Mouse (Mus musculus): Measurements from ENCODE around the gene P2ry6.

Gene P2ry6

GRCm38 (mm10) chr7:100974135-100974903, at the start of gene P2ry6:
TSS of gene P2ry6 (minus strand) at chr7:100974649.
- in situ Hi-C loops (cut with MboI; ENCODE audit: unreplicated experiment in 2 of 2): loop anchor here in 1 of 2 experiments (25.0 kb wide), 1 partner anchor 1113 kb away; the partner anchor contains the start of gene Trpc2

DNA sequence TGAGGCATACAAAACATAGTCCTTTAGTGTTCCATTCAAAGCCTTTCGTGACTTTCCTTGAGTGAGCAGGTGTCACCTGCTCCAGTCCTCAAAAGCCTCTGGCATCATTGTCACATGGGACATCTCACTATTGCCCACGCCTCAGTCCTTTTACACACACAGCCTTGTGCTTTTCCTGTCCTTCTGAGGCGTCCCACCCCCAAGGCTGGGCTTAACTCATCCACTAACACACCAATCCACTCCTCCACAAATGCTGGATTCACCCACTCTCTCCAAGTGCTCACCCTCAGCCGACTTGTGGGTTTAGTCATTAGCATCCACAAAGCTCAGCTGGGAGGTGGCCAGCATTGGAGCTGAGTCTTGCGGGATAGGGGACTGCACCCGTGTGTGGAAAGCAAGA, 43.0 kb upstream of the P2ry6 start:
- in situ Hi-C loops (cut with MboI; ENCODE audit: unreplicated experiment in 2 of 2): loop anchor here in 1 of 2 experiments (25.0 kb wide), 1 partner anchor 1070 kb away; the partner anchor contains the start of gene Trpc2

DNA sequence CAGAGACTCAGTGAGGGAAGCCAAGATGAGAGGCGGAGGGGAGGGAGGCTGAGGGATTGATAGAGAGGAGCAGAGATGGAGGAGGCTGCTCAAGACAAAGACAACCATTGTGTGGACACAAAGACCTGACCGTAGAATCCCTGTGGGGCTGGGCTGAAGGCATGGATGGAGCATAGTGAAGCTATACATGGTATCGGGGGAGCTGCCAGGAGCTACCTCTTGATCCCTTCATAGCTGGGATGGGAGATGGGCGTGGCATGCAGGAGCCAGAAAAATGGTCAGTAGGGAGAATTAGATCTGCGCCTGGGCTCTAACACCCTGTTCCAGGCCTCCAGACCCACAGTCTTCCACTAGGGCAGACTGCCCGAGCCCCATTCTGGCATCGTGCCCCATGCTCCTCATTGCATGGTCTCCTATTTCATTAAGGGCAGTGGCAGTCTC, 42.6 kb upstream of the P2ry6 start:
- in situ Hi-C loops (cut with MboI; ENCODE audit: unreplicated experiment in 2 of 2): loop anchor here in 1 of 2 experiments (25.0 kb wide), 1 partner anchor 1070 kb away; the partner anchor contains the start of gene Trpc2

GRCm38 (mm10) chr7:101014985-101015384, 40.5 kb upstream of the P2ry6 start:
- in situ Hi-C loops (cut with MboI; ENCODE audit: unreplicated experiment in 2 of 2): loop anchor here in 1 of 2 experiments (25.0 kb wide), 1 partner anchor 1072 kb away; the partner anchor contains the start of gene Trpc2

- in situ Hi-C loops (cut with MboI; ENCODE audit: unreplicated experiment in 2 of 2): loop anchor here in 1 of 2 experiments (25.0 kb wide), 1 partner anchor 1073 kb away; the partner anchor contains the start of gene Trpc2
These were observed 39.6 kb upstream of the P2ry6 start for GRCm38 (mm10) chr7:101014041-101014440.

GRCm38 (mm10) chr7:101012541-101012940, 38.1 kb upstream of the P2ry6 start, which contains the start of gene P2ry2:
TSS of gene P2ry2 (minus strand) at chr7:101012866.
- in situ Hi-C loops (cut with MboI; ENCODE audit: unreplicated experiment in 2 of 2): loop anchor here in 1 of 2 experiments (25.0 kb wide), 1 partner anchor 1075 kb away; the partner anchor contains the start of gene Trpc2

DNA sequence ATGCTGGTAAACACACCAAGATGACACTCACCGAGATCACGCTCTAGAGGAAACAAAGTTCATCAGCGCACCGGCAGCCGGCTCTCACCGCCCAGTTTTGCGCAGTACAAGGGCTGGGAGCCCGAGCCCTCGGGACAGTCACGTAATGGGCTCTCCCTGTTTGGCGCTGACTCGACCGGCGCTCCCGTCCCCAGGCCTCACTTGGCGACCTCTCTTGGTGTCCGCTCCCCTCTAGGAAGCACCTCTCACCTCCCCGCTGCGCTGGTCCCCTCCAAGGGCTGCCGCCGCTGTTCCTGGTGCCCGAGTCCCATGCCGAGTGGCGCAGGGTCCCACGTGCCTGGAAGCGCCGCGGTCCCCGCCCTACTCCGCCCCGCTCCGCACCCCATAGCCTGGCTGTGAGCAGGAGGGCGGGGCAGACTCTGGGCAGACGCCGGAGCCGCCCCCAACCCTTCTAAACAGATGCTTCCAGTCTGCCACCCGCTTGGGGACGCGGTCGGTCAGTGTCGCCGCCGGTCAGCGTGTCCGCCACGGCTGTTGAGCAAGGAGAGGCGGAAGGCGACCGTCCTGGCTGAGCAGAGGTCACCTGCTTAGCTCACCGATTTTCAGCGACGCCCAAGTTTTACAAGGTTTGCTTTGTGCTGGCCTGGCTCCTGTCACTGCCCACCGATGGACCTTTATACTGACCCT, 37.4 kb upstream of the P2ry6 start:
- in situ Hi-C loops (cut with MboI; ENCODE audit: unreplicated experiment in 2 of 2): loop anchor here in 1 of 2 experiments (25.0 kb wide), 1 partner anchor 1075 kb away; the partner anchor contains the start of gene Trpc2

- in situ Hi-C loops (cut with MboI; ENCODE audit: unreplicated experiment in 2 of 2): loop anchor here in 1 of 2 experiments (25.0 kb wide), 1 partner anchor 1077 kb away; the partner anchor contains the start of gene Trpc2
These were observed 36.3 kb upstream of the P2ry6 start for GRCm38 (mm10) chr7:101010741-101011140.

GRCm38 (mm10) chr7:101006201-101006600, 31.8 kb upstream of the P2ry6 start:
- in situ Hi-C loops (cut with MboI; ENCODE audit: unreplicated experiment in 2 of 2): loop anchor here in 1 of 2 experiments (25.0 kb wide), 1 partner anchor 1081 kb away; the partner anchor contains the start of gene Trpc2

GRCm38 (mm10) chr7:101005119-101005518, 30.7 kb upstream of the P2ry6 start:
- in situ Hi-C loops (cut with MboI; ENCODE audit: unreplicated experiment in 2 of 2): loop anchor here in 1 of 2 experiments (25.0 kb wide), 1 partner anchor 1082 kb away; the partner anchor contains the start of gene Trpc2

DNA sequence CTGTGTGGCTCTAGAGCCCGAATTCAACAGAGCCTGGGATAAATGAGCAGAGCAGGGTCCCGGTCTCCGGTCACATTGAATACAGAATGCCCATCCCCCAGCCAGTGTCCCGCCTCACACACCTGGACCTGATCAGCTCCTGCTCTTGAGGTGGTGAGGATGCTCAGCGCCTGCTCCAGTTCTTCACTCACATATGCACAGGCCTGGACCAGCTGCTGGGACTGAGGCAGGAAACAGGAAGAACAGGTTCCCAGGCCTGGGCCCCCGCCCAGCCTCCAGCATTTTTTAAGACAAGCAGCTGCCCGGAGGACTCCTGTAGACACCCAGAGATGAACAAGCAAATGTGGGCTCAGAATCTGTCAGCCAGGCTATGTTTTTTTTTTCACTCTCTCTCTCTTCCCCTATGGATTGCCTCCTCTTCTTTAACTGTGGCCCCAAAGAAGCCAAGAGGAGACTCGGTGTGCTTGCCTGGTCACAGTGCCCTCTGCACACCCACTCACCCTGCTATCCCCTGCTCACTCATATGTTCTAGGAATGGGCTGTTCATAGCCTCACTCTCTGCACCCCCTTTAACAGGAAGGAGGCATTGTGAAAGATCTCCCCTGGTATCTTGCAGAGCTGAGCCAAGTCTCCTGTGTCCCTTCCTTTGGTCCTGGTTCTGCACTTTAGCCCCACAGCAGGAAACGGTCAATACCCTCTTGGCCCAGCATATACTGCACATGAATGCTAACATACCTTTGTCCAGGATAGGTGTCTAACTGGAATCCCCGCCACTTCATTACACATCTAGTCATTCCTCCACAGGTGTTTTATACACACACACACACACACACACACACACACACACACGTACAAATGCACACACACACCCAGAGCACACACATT, 29.2 kb upstream of the P2ry6 start:
- in situ Hi-C loops (cut with MboI; ENCODE audit: unreplicated experiment in 2 of 2): loop anchor here in 1 of 2 experiments (25.0 kb wide), 1 partner anchor 1084 kb away; the partner anchor contains the start of gene Trpc2

GRCm38 (mm10) chr7:101002274-101002673, 27.8 kb upstream of the P2ry6 start:
- in situ Hi-C loops (cut with MboI; ENCODE audit: unreplicated experiment in 2 of 2): loop anchor here in 1 of 2 experiments (25.0 kb wide), 1 partner anchor 1085 kb away; the partner anchor contains the start of gene Trpc2

DNA sequence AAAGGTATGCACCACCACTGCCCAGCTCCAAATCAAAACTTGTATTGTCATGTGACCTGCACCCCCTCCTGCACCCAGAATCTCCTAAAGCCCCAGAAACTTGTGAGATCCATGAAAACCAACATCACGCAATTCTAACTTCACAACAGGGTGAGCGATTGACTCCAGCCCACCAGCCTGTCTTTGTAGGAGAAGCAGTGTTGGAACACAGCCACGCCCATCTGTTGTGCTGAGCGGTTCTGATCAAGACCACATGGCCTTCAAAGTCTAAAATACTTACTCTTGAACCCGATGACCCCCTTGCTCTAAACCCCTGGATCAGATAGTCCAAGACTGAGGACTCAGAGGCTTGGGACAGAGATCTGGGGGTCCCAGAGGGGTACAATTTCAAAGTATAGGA, 25.2 kb upstream of the P2ry6 start:
- in situ Hi-C loops (cut with MboI; ENCODE audit: unreplicated experiment in 2 of 2): loop anchor here (5.0 to 25.0 kb wide), 3 partner anchors 48 to 1088 kb away; partner anchors contain the start of gene Trpc2 (in 1 of the 2)

GRCm38 (mm10) chr7:100998578-100998960, 24.1 kb upstream of the P2ry6 start:
- in situ Hi-C loops (cut with MboI; ENCODE audit: unreplicated experiment in 2 of 2): loop anchor here (5.0 to 25.0 kb wide), 2 partner anchors 49 to 614 kb away; no protein-coding TSS in a partner anchor

- in situ Hi-C loops (cut with MboI; ENCODE audit: unreplicated experiment in 2 of 2): loop anchor here (5.0 to 25.0 kb wide), 2 partner anchors 49 to 614 kb away; no protein-coding TSS in a partner anchor
These were observed 23.6 kb upstream of the P2ry6 start for GRCm38 (mm10) chr7:100997951-100998577.

- in situ Hi-C loops (cut with MboI; ENCODE audit: unreplicated experiment in 2 of 2): loop anchor here (5.0 to 25.0 kb wide), 2 partner anchors 50 to 615 kb away; no protein-coding TSS in a partner anchor
These were observed 22.8 kb upstream of the P2ry6 start for GRCm38 (mm10) chr7:100997215-100997614.

DNA sequence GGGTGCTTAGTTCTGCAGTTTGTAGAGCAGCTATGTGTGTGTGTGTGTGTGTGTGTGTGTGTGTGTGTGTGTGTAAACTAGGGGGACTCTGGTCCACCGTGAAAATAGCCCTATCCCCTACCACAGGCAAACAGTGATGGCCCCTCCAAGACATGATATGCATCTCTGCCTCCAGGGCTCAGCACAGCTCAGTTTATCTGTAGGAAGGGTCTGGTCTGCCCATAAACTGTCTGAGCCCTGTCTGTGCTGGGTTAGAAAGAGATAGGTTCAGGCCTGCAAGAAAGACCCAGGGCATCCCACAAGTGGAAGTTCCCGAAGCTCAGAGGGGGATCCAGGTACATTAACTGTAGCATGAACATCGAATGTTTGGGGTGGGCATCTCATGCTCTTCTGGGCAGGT, 21.5 kb upstream of the P2ry6 start:
- in situ Hi-C loops (cut with MboI; ENCODE audit: unreplicated experiment in 2 of 2): loop anchor here (5.0 to 25.0 kb wide), 2 partner anchors 51 to 616 kb away; no protein-coding TSS in a partner anchor

GRCm38 (mm10) chr7:100995260-100995864, 20.9 kb upstream of the P2ry6 start:
- in situ Hi-C loops (cut with MboI; ENCODE audit: unreplicated experiment in 2 of 2): loop anchor here (5.0 to 25.0 kb wide), 2 partner anchors 52 to 617 kb away; no protein-coding TSS in a partner anchor
